Mouse (Mus musculus): Measurements from ENCODE around the gene Nyx. TPM values are rescaled to one million over a fixed set of nuclear protein-coding genes. Genes with fewer than 3 reads are reported as not detected.

Nyx gene
- polyA plus RNA-seq, 1 experiment: not detected

- peaks cover 24% of the 10 kb centered on the region for H3K4me1 ChIP-seq (ENCODE audit: control insufficient read depth, insufficient read depth, low read length)
- no peak overlapping the region for H3K4me3 ChIP-seq (ENCODE audit: insufficient read depth, low read length)
- no peak for TF ChIP-seq CTCF (IDR thresholded peaks at IDR 0.05; ENCODE audit: low read depth, low read length)
- no peak for TF ChIP-seq POLR2A (IDR thresholded peaks at IDR 0.05; ENCODE audit: borderline replicate concordance, low read depth, low read length)
- no peak overlapping the region for H3K27ac ChIP-seq (ENCODE audit: insufficient read depth, low read depth, low read length)
Measured at GRCm38 (mm10) chrX:13516451-13516850, 50.5 kb downstream of the Nyx start.

GRCm38 (mm10) chrX:13518019-13518418 lies 52.1 kb downstream of the Nyx start:
- Histone ChIP-seq H3K4me1 (ENCODE audit: control insufficient read depth, insufficient read depth, low read length) (peaks cover 24% of the 10 kb centered on the region), H3K27ac (ENCODE audit: insufficient read depth, low read depth, low read length) (peak overlapping the region; percentile 69), H3K4me3 (ENCODE audit: insufficient read depth, low read length) (no peak overlapping the region)
- TF ChIP-seq POLR2A (IDR thresholded peaks at IDR 0.05; ENCODE audit: borderline replicate concordance, low read depth, low read length): no peak
- TF ChIP-seq CTCF (IDR thresholded peaks at IDR 0.05; ENCODE audit: low read depth, low read length): no peak

DNA sequence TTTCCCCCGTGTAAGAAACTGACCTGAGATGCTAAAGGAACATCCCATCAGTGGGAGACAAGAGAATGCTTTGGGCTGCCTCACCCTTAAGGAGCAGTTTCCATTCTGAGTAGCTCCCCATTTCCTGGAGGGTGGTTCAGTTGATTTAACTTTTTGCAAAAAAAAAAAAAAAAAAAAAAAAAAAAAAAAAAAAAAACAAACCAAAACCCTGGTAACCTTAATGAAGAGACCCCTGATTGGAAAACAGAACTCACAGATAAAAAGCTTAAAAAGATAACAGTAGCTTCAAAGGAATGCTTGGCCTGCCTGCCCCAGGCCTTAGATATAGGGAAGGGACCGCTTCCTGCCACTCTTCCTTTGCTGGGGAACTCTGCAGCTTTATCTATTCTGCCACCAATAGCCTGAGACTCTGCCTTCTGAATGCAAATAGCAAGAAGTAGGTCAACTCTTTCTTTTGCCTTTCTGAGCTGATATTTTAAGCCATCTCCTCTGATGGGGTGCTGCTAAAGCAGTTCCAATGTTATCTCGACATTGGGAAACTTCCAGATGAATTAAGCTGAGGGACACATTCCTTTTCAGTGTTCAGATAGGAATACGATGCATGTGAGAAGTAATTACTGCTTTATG lies 53.0 kb downstream of the Nyx start:
- Histone ChIP-seq H3K27ac (ENCODE audit: insufficient read depth, low read depth, low read length) (peak overlapping the region; percentile 66), H3K4me1 (ENCODE audit: control insufficient read depth, insufficient read depth, low read length) (peaks cover 24% of the 10 kb centered on the region), H3K4me3 (ENCODE audit: insufficient read depth, low read length) (no peak overlapping the region)
- TF ChIP-seq POLR2A (IDR thresholded peaks at IDR 0.05; ENCODE audit: borderline replicate concordance, low read depth, low read length) (no peak), CTCF (IDR thresholded peaks at IDR 0.05; ENCODE audit: low read depth, low read length) (no peak)

- peaks cover 24% of the 10 kb centered on the region for H3K4me1 ChIP-seq (ENCODE audit: control insufficient read depth, insufficient read depth, low read length)
- H3K4me3 ChIP-seq (ENCODE audit: insufficient read depth, low read length): no peak overlapping the region
- no peak for TF ChIP-seq POLR2A (IDR thresholded peaks at IDR 0.05; ENCODE audit: borderline replicate concordance, low read depth, low read length)
- TF ChIP-seq CTCF (IDR thresholded peaks at IDR 0.05; ENCODE audit: low read depth, low read length): no peak
- H3K27ac ChIP-seq (ENCODE audit: insufficient read depth, low read depth, low read length): peak overlapping the region; percentile 8; the same call in 1 of the 2 replicates
Measured at GRCm38 (mm10) chrX:13519408-13519783, 53.5 kb downstream of the Nyx start.

- Histone ChIP-seq H3K4me1 (ENCODE audit: control insufficient read depth, insufficient read depth, low read length) (peaks cover 24% of the 10 kb centered on the region), H3K4me3 (ENCODE audit: insufficient read depth, low read length) (no peak overlapping the region), H3K27ac (ENCODE audit: insufficient read depth, low read depth, low read length) (no peak overlapping the region)
- TF ChIP-seq CTCF (IDR thresholded peaks at IDR 0.05; ENCODE audit: low read depth, low read length): no peak
- no peak for TF ChIP-seq POLR2A (IDR thresholded peaks at IDR 0.05; ENCODE audit: borderline replicate concordance, low read depth, low read length)
Measured at GRCm38 (mm10) chrX:13520566-13520965, 54.7 kb downstream of the Nyx start.

DNA sequence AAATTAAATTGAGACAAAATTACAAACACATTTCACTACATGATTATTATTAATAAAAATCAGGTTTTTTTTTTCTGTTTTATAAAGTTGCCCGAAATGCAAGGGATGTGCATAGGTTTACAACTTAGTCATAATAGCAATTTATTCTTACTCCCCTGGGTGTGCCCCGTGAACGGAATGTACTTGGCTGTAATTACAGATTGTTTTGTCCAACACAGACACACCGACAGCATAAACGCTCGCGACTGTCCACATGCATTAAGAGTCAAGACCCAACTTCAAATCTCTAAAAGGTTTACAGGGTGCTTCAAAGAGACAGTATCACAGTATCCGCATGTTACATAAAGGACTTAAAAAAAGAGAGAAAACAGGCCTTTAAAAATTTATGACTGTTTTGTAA lies 55.4 kb downstream of the Nyx start:
- H3K27ac ChIP-seq (ENCODE audit: insufficient read depth, low read depth, low read length): no peak overlapping the region
- peaks cover 24% of the 10 kb centered on the region for H3K4me1 ChIP-seq (ENCODE audit: control insufficient read depth, insufficient read depth, low read length)
- TF ChIP-seq CTCF (IDR thresholded peaks at IDR 0.05; ENCODE audit: low read depth, low read length) (no peak), POLR2A (IDR thresholded peaks at IDR 0.05; ENCODE audit: borderline replicate concordance, low read depth, low read length) (no peak)
- H3K4me3 ChIP-seq (ENCODE audit: insufficient read depth, low read length): no peak overlapping the region

Other genes with a start within 250 kb of the Nyx start
- 193 and 212 TPM in 2 replicates for gene Ddx3x, start 185.1 kb upstream of the Nyx start, polyA plus RNA-seq (2012; ENCODE audit: insufficient read depth, insufficient read length, missing spikeins)
- gene Gpr34, start 166.0 kb downstream of the Nyx start, polyA plus RNA-seq (2012; ENCODE audit: insufficient read depth, insufficient read length, missing spikeins): 24.0 and 25.0 TPM in 2 replicates
- gene Gpr82, start 195.3 kb downstream of the Nyx start, polyA plus RNA-seq (2012; ENCODE audit: insufficient read depth, insufficient read length, missing spikeins): 0.85 and 1.6 TPM in 2 replicates

Measured in bone marrow macrophage, adult 2 months (primary cell).